Mouse (Mus musculus): Measurements from ENCODE around the gene Nup188.

- TF ChIP-seq CTCF (IDR thresholded peaks at IDR 0.05; ENCODE audit: control insufficient read depth, insufficient read depth, insufficient replicate concordance, low read depth, low read length) (no peak), POLR2A (IDR thresholded peaks at IDR 0.05; ENCODE audit: control insufficient read depth, low read depth, low read length) (peak; percentile 97)
These were observed at the start of gene Nup188, which contains the start of gene Dolk for GRCm38 (mm10) chr2:30286192-30287026.

All from testis, adult 2 months (tissue).